Mouse (Mus musculus): ENCODE results near the gene Lrfn1. TPM values are rescaled to one million over a fixed set of nuclear protein-coding genes. Genes with fewer than 3 reads are reported as not detected.

The Lrfn1 gene
- total RNA-seq, 2 experiments from 2014 or later, result 1.4 to 2.0 TPM

DNA sequence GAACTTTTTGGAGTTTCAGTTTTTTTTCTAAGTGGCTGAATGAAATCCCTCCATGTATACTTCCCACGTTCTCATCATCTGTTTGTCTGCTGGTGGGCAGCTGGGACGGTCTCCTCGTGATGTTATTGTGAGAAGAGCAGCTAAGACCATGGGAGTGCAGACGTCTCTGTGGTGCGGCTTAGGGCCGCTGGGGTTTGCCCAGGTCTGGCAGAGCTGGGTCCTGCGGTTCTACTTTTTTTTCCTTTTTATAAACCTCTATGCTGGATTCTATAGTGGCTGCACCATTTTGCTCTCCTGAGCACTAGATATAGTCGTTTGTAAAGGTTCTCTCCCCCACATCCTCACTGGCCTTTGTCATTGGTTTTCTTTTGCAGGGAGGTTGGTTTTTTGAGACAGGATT lies 59.7 kb downstream of the Lrfn1 start:
- DNase-seq, result no peak

Other genes with a start within 250 kb of the Lrfn1 start
- 10 to 100 TPM; 14.2 to 15.6 TPM for gene Eid2, start 184.1 kb upstream of the Lrfn1 start, total RNA-seq (2021)
- 1 to 10 TPM; 7.7 to 8.6 TPM for gene Eid2b, start 174.2 kb upstream of the Lrfn1 start, total RNA-seq (2021)
- gene Selenov, start 160.8 kb upstream of the Lrfn1 start, total RNA-seq (2021), result not detected
- gene Dll3, start 149.7 kb upstream of the Lrfn1 start, total RNA-seq (2021), result not detected
- gene Timm50, start 139.9 kb upstream of the Lrfn1 start, total RNA-seq (2021), result 10 to 100 TPM; 40.1 to 43.8 TPM
- 10 to 100 TPM; 65.5 to 67.0 TPM for gene Supt5, start 113.2 kb upstream of the Lrfn1 start, total RNA-seq (2021)
- 100 to 1,000 TPM; 757 to 807 TPM for gene Rps16, start 101.3 kb upstream of the Lrfn1 start, total RNA-seq (2021)
- gene Plekhg2, start 79.4 kb upstream of the Lrfn1 start, total RNA-seq (2021), result 10 to 100 TPM; 18.7 to 30.0 TPM
- 10 to 100 TPM in 1 of 2 experiments, 1 to 10 TPM in 1; 8.1 to 10.5 TPM for gene Zfp36, start 71.7 kb upstream of the Lrfn1 start, total RNA-seq (2021)
- 10 to 100 TPM; 22.6 to 23.0 TPM for gene Med29, start 59.3 kb upstream of the Lrfn1 start, total RNA-seq (2021)
- 10 to 100 TPM; 36.5 to 46.2 TPM for gene Paf1, start 59.0 kb upstream of the Lrfn1 start, total RNA-seq (2021)
- gene Gmfg, start 14.5 kb upstream of the Lrfn1 start, total RNA-seq (2021), result 10 to 100 TPM in 1 of 2 experiments, 1 to 10 TPM in 1; 10.0 to 10.8 TPM
- gene Ifnl2, start 58.5 kb downstream of the Lrfn1 start, total RNA-seq (2021), result not detected
- not detected for gene Ifnl3, start 70.9 kb downstream of the Lrfn1 start, total RNA-seq (2021)
- gene Sycn, start 88.9 kb downstream of the Lrfn1 start, total RNA-seq (2021), result not detected
- not detected for gene Nccrp1, start 95.3 kb downstream of the Lrfn1 start, total RNA-seq (2021)
- gene Samd4b, start 146.2 kb downstream of the Lrfn1 start, total RNA-seq (2021), result 10 to 100 TPM; 24.7 to 27.5 TPM
- gene Pak4, start 146.2 kb downstream of the Lrfn1 start, total RNA-seq (2021), result 1 to 10 TPM; 5.5 to 7.0 TPM
- gene Acp7, start 179.4 kb downstream of the Lrfn1 start, total RNA-seq (2021), result not detected
- gene Fbxo27, start 240.9 kb downstream of the Lrfn1 start, total RNA-seq (2021), result 1 to 10 TPM; 1.1 to 1.7 TPM